Mouse (Mus musculus) testis, postnatal 10 days (tissue): ENCODE measurements around the gene Sdf2l1.

Experiments used
- DNase-seq: peaks from one replicate; pipeline ENCODE4 v3.0.0; 2021; ENCODE audit warnings: low spot score

Sdf2l1 gene

DNA sequence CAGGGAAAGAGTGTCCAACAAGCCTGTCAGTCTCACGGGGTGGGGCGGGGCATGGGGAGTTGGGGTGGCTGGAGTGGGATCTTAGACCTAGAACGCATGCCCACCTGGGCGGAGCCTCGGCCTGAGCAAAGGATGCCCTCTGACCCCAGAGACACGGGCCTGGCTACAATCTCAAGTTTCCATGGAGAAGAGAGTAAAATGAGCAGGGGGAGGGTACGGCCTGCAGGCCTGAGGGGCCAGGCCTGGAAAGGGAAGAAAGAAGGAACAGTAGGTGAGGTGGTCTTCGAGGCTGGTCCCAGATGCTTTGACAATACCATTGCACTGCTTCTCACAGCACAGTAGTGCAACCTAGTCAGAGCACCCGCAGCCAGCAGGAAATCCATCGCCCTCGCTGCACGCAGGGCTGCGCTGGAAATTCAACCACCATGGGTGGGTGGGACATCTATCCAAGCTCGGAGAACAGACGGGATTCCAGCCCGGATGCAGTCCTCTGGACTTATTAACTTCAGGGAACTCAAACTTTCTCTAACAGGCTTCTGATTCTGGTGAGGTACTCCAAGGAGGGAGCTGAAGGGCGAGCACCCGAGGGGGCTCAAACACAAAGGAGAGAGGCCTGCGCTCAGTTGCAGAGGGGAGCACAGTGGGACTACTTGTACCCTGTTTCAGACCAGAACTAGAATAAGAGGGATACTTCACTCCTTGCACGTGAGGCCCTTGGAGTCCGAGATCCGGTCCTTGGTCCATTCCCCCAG is 7.9 kb downstream of the Sdf2l1 start:
- DNase-seq = no peak

DNA sequence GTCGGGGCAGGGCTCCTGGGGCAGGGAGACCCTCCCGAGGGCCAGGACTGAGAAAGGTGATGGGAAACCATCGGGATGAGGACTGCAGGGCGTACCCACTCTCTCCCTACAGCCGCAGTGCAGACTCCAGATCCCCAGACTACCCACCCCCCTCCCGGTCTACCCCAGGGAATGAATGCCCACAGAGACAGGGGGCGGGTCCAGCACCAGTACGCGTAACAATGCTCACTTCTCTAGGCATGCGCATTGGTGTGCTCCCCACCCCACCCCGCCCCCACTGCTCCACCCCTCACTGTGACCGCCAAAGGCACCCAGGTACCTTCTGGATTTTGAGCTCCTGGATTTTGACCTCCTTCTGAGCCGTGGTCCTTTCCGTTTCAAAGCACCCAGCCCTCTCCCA is 10.6 kb downstream of the Sdf2l1 start:
- no peak for DNase-seq

DNA sequence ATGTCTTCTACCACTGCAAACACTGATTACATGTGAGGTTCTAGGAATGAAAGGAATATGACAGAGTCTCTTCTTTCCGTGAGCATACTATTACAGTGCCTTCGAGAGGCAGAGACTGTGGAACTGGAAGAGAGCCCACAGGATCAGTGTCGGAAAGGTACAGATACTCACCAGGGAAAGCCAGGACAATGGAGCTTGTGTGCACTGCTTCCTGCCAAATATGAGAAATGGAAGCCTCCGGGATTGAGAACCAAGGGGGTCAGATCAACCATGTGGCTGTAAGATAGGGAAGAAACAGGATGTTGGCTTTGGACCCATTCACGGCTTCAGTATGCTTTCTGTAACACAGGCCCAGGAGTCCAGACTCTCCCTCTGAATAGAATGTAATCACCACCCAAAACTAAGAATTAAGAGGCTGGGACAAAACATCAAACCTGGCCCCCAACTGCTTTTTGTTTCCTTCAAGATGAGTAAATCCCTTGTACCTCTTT is 14.8 kb downstream of the Sdf2l1 start:
- no peak for DNase-seq

DNA sequence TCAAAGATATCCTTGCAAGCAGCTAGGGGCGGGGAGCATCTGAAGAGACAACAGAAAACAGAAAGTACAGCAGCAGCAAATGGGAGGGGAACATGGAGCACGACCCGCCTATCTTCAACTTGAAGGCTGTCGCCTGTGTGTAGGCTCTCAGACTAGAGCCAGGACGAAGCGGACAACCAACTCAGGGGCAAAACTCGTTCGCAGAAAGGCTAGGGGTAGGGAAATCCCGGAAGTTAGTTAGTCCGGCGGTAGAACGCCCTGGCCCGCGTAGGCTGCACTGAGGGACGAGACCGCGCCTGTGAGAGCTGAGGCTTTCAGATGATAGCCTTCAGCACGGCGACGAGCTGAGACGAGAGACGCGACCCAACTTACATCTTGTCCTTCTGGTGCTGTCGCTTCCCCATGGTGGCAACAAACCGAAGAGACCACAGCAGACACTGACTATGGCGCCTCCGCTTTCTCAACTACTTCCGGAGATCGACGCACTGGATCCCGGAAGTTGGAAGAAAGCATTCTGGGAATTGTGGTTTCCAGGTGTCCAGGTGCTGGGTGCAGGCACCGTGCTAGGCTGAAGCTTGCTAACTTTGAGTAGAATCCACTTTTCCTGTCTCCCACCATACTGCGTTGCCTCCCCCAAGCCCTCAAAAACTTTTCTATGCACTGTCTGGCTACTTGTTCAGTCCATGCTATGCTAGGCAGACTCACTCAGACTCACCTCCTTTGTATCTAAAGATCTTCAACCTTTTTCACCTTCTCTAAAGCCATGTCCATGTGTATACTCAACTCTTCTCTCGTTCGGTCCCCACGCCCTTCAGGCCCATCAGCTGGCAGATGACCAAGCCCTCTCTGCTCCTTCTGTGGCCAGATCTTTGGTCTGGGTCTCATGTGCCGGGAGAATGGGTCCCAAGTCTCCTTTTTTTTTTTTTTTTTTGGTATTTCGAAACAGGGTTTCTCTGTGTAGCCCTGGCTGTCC is 21.1 kb downstream of the Sdf2l1 start, which contains the start of gene Ppil2:
Gene Ppil2 (minus strand): TSS at position 487 of the 973 bp plus-strand sequence.
- peak; percentile 69 for DNase-seq

DNA sequence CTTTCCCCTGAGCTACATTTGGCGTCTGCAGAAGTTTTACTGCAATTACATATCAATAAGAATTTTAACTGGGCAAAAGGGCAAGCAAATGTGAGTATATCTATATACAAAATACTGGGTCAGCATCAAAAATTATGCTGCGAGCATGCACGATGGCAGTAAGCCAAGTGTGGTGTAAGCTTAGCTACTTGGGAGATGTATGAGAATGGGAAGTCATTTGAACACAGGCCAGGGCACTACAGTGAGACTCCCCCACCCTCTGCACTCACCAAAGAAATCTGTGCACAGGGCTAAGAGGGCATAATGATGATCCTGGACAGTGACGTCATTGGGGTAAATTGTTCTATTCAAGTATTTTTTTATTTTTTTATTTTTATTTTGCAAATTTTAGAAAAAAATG is 27.6 kb downstream of the Sdf2l1 start:
- DNase-seq = no peak

DNA sequence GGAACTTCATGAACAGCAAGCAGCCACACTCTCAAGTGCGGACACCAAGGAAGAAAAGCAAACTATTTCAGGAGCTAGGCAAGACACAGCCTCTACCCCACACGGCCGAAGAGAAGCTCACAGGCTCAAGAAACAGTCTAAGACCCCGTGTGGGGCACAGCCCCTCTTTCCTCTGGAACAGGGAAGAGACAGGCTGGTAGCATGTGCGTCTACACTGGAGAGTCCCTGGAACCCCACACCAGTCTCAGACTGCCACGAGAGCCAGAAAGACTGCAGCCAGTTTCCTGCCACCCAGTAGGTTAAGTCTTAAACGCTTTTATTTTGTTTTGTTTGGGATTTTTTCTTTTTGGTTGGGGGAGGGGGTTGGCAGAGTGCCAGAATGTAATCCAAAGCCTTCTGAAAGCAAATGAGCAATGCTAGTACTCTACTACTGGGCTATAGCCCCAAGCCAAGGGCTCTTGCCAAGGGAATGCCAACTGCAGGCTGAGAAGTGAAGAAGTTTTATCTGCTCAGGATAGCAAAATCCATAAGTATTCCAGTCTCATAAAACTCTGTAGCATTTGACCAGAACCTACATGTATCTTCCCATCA is 29.5 kb downstream of the Sdf2l1 start:
- DNase-seq = no peak

DNA sequence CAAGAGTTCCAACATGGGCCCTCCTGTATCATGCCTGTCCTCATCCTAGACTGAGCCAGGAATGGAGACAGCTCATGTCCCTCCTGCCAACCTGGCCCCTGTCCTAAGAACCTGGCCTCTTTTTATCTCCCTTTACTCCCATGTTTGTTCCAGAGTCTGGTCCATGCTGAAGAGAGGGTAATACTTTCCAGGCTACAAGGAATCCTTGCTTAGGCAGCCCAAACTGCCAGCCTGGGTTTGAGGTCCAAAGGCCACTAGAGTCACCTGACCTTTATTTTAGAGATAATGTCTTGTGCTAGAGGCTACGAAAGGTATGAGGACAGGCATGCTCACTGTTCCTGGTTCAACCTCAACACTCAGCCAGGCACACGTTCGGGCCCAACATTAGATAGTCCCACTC is 35.2 kb downstream of the Sdf2l1 start:
- no peak for DNase-seq

DNA sequence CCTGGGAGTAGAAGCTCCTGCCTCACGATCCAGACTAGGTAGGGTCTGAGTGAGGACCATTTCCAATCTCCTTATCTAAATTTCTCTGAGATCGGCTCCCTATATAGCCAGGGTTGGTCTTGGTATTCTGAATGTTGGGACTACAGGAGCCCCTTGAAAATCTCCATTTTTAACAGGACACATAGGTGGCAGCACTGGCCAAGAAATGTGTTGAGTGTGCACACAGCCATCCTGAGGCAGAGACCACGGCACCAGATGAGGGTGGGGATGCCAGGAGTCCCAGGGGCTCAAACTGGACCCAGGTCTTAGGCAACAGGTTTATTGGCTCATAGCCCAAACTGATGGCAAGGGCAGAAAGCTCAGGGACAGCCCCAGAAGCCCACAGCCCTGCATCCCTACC is 43.8 kb downstream of the Sdf2l1 start:
- DNase-seq = no peak

DNA sequence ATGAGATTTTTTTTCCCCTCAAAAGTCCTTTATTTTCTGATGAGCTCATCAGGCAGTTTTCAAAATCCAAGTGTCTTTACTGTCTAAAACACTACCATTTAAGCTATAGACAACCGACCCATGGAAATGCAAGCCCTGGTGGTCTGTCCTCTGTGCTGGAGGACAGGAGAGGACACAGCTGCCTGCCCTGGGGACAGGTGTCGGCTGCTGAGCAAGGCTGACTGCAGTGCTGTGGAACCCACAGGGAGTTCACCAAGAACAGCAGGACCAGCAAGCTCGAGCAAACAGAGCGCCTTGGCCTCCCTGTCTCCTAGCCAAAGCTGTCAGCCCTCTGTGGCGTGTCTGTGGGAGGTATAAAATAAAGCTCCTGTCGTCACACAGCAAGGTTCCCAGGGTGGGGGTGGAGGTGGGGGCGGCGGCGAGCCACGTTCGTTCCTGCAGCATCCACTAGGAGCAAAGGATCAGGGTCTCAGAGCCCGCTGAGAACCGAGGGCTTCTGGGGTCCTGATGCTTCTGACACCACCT is 45.5 kb downstream of the Sdf2l1 start:
- no peak for DNase-seq

DNA sequence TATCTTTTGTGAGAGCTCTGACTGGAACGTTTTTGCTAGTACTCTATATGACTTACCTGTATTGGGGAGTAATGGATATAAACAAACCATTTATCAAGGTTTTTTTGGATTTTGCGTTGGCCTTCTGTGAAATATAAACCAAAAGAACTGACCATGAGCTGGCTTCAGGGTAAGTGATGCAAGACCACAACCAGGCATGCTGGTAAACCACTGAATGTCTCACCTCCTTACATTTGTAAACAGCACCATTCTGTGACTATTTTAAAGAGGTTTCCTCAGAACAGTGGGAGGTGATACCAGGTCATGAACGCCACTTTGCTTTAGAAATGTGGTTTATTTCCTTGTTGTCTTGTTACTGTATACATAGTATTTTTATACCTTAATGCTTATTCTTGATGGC is 45.9 kb downstream of the Sdf2l1 start:
- DNase-seq = no peak

DNA sequence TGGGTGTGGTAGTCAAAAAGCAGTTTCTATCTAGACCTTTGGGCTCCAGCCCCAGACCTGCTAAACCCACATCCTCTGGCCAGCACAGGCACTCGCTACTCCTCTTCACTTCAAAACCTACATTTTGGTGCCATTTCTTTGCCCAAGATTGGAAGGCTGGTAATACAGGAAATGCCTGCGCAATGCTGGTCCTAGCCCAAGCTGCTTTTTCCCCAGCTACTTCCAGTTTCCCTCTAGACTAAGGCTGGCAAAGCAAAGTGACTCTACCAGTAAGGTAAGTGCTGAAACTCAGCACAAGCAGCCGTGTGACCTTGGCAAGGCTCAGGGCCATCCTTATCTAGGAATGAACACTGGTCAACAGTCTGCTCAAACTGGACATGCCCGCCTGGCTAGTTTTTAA is 46.5 kb downstream of the Sdf2l1 start:
- peak; percentile 50 for DNase-seq

DNA sequence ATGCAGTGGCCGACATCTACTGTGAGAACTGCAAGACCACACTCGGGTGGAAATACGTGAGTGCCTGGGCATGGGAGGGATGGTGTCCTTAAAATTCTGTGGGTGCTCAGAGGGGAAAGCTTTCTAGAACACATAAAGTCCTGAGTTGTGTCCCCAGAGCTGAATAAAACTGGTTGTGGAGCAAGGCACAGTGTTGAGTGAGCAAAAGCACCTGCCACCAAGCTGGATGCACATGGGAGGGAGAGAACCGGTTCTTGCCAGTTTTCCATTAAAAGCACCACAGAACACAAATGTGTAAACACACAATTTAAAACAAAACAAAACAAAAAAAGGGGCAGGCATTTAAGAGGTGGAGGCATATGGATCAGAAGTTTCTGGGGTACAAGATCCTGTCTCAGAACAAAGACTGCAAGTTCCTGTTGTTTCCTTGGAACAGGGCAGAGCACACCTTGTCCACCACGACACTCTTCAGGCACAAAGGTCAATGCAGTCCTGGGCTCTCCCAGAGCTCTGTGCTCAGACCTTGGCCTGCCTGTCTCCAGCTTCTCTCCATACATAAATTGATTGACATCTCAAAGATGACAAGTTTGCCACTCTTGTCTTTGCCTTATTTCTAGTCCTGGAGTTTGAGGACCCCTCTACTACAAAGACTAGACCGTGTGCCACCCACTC is 49.9 kb downstream of the Sdf2l1 start:
- no peak for DNase-seq
